Comparison of ENCODE assay signal across 9 mouse cellular contexts in the genomic region with DNA sequence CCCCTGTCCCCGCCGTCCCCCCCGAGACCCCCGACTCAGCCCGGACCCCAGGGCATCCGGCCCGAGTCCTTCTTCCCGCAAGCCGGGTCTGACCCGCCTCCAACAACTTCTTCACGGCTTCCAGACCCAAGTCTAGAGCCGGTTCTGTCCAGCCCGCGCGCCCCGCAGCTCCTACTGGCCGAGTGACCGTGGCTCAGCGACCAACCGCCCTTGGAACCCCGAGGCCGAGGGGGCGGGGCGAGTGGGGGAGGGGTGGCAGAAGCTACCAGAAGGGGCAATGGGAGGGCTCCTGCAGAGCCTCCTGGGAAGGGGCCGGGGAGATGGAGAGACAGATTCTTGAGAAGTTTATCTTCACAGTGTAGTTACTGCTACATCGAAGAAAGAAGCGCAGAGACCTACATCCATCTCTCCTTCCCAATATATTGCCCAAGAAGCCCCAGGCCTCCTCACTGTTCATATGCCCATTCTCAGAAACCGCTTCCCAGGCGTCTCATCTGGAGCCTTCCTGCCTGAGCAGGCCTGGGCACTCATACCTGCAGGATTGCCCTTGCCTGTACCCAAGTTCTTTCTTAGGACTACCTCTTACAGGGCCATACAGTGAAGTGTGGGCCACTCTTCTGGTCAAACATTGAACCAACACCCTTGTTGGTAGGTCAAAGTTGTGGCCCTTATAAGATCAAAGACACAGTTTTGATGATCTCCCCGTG. TPM values are rescaled to one million over a fixed set of nuclear protein-coding genes. Genes with fewer than 3 reads are reported as not detected.
DNase-seq lines count a peak whose midpoint lies in the region; ATAC-seq and TF ChIP-seq lines count a peak whose summit lies in the region.
"Had no signal": no experiment of that assay in that cellular context is flagged by ENCODE, and none has a peak within 500 bp of the region (broad histone marks: within the 10 kb centered on the region; RNA-seq: fewer than 3 reads in every experiment).

No protein-coding gene starts in this region.

- no peaks in the 10 kb centered on the region for H3K27me3 ChIP-seq in neural tube, embryonic 11.5 days (ENCODE audit: control insufficient read depth, insufficient read depth, low read length)
- no peaks in the 10 kb centered on the region for H3K27me3 ChIP-seq in kidney, adult 2 months (replicated peaks; ENCODE audit: control insufficient read depth, insufficient read depth, low read length)
- peaks cover 32% of the 10 kb centered on the region for H3K27me3 ChIP-seq in lung, embryonic 15.5 days

- no peak overlapping the region for H3K27ac ChIP-seq in neural tube, embryonic 11.5 days (ENCODE audit: low read depth, low read length)
- H3K27ac ChIP-seq in kidney, adult 2 months (ENCODE audit: insufficient read depth, low read depth, low read length) = no peak overlapping the region
- no peak overlapping the region for H3K27ac ChIP-seq in lung, embryonic 15.5 days

- intact Hi-C loops in gastrocnemius, postnatal 36 days (cut with DNase I) = no loop called here

- peak; percentile 63 for ATAC-seq in neural tube, embryonic 11.5 days (ENCODE audit: insufficient read depth, low FRiP score, low TSS enrichment)
- ATAC-seq in lung, embryonic 15.5 days (ENCODE audit: borderline replicate concordance, extremely low read depth, low FRiP score, low TSS enrichment) = peak; percentile 64; the same call in 1 of the 2 replicates

- TF ChIP-seq CTCF in kidney, adult 2 months (conservative IDR thresholded peaks at IDR 0.05; ENCODE audit: insufficient read depth, insufficient read length, low read depth, low read length) = no peak

- H3K4me1 ChIP-seq in neural tube, embryonic 11.5 days (ENCODE audit: control insufficient read depth, insufficient read depth, low read length) = peaks cover 9% of the 10 kb centered on the region; the same call in 1 of the 2 replicates
- H3K4me1 ChIP-seq in kidney, adult 2 months (ENCODE audit: control insufficient read depth, insufficient read depth, low read length) = no peaks in the 10 kb centered on the region
- peaks cover 18% of the 10 kb centered on the region for H3K4me1 ChIP-seq in lung, embryonic 15.5 days

- peak overlapping the region; percentile 99 for H3K4me2 ChIP-seq in neural tube, embryonic 11.5 days (ENCODE audit: low read depth)
- peak overlapping the region; percentile 100 for H3K4me2 ChIP-seq in lung, embryonic 15.5 days

- no peaks in the 10 kb centered on the region for H3K9me3 ChIP-seq in neural tube, embryonic 11.5 days (ENCODE audit: control insufficient read depth, low read length)
- no peaks in the 10 kb centered on the region for H3K9me3 ChIP-seq in lung, embryonic 15.5 days

- TF ChIP-seq POLR2A in kidney, adult 2 months (IDR thresholded peaks at IDR 0.05; ENCODE audit: low read depth, low read length) = no peak

- H3K9ac ChIP-seq in neural tube, embryonic 11.5 days (ENCODE audit: low read length) = peak overlapping the region; percentile 65
- H3K9ac ChIP-seq in lung, embryonic 15.5 days = peak overlapping the region; percentile 48

- H3K4me3 ChIP-seq in neural tube, embryonic 11.5 days (ENCODE audit: low read depth, low read length) = peak overlapping the region; percentile 58
- H3K4me3 ChIP-seq in kidney, adult 2 months (ENCODE audit: insufficient read depth, low read depth, low read length) = peak overlapping the region; percentile 12; the same call in 1 of the 2 replicates
- H3K4me3 ChIP-seq in lung, embryonic 15.5 days = peak overlapping the region; percentile 53

- 14% methylated on average over 27 of the region's 30 CpGs for WGBS in neural tube, embryonic 11.5 days
- 16% methylated on average over 30 of the region's 30 CpGs for WGBS in kidney, adult 2 months
- WGBS in lung, embryonic 15.5 days = 12% methylated on average over 30 of the region's 30 CpGs

- no peaks in the 10 kb centered on the region for H3K36me3 ChIP-seq in neural tube, embryonic 11.5 days (ENCODE audit: control insufficient read depth, insufficient read depth, low read length)
- H3K36me3 ChIP-seq in kidney, adult 2 months (ENCODE audit: control insufficient read depth, insufficient read depth, low read length) = no peaks in the 10 kb centered on the region
- H3K36me3 ChIP-seq in lung, embryonic 15.5 days = no peaks in the 10 kb centered on the region

- peak; percentile 63 for DNase-seq in neural tube, embryonic 11.5 days (ENCODE audit: low spot score)
- DNase-seq in neural tube, embryonic 10.5 days (ENCODE audit: extremely low spot score, low spot score) = no peak
- DNase-seq in cerebellum, adult 9-10 months = peak; percentile 13
- peak; percentile 14 for DNase-seq in gastrocnemius, postnatal 36 days
- DNase-seq in kidney, adult 2 months = peak; percentile 41
- DNase-seq in retina, postnatal 7 days (ENCODE audit: low read depth, low spot score) = peak; percentile 23
- DNase-seq in T-cell, adult 2 months (ENCODE audit: low spot score) = no peak

RNA-seq across cellular contexts. Expression of a gene that starts 2.1 kb away (rescaled TPM):
- polyA plus RNA-seq in neural tube, embryonic 11.5 days (2014; fragmentation: Nextera tagmentation; extraction: Ambion mirVana) = not detected in 2 replicates
- total RNA-seq in gastrocnemius, postnatal 36 days (2021) = not detected
- polyA plus RNA-seq in kidney, adult 2 months (2012; rRNA removed) = not detected in 2 replicates
- polyA plus RNA-seq in lung, embryonic 15.5 days (2015; fragmentation: Nextera tagmentation; extraction: Ambion mirVana) = 2.2 and 2.5 TPM in 2 replicates

RNA-seq across cellular contexts. Expression of a gene that starts 27.1 kb away (rescaled TPM):
- 0.88 and 1.2 TPM in 2 replicates for polyA plus RNA-seq in neural tube, embryonic 11.5 days (2014; fragmentation: Nextera tagmentation; extraction: Ambion mirVana)
- 1 to 10 TPM; 1.3 to 1.5 TPM for total RNA-seq in gastrocnemius, postnatal 36 days (2021)
- 4.5 and 4.6 TPM in 2 replicates for polyA plus RNA-seq in kidney, adult 2 months (2012; rRNA removed)
- polyA plus RNA-seq in lung, embryonic 15.5 days (2015; fragmentation: Nextera tagmentation; extraction: Ambion mirVana) = 5.8 and 9.9 TPM in 2 replicates

RNA-seq across cellular contexts. Expression of a gene that starts 43.3 kb away (rescaled TPM):
- polyA plus RNA-seq in neural tube, embryonic 11.5 days (2014; fragmentation: Nextera tagmentation; extraction: Ambion mirVana) = not detected in 2 replicates
- not detected for total RNA-seq in gastrocnemius, postnatal 36 days (2021)
- polyA plus RNA-seq in kidney, adult 2 months (2012; rRNA removed) = not detected in 2 replicates
- not detected in 2 replicates for polyA plus RNA-seq in lung, embryonic 15.5 days (2015; fragmentation: Nextera tagmentation; extraction: Ambion mirVana)
- total RNA-seq: layer of hippocampus, postnatal 14 days had no signal

Comparison
In these comparisons a context has a peak if more than half of its experiments do, and no peak if none do; other contexts are left out.
1. DNase-seq: peak in neural tube, embryonic 11.5 days (single experiment), cerebellum, adult 9-10 months (single experiment), gastrocnemius, postnatal 36 days (2 of 2), kidney, adult 2 months (single experiment) and retina, postnatal 7 days (single experiment); none in neural tube, embryonic 10.5 days (single experiment) and T-cell, adult 2 months (single experiment).
2. Peak in every context shown above with its lines, with median percentiles within 50 percentile points of each other: H3K4me3 ChIP-seq.